Mouse (Mus musculus): ENCODE measurements around the gene Mbl2. TPM values are rescaled to one million over a fixed set of nuclear protein-coding genes. Genes with fewer than 3 reads are reported as not detected.
"Not testable (repeated sequence)": the region's sequence is repeated elsewhere in the genome, so short reads cannot be mapped to it uniquely, and the experiment has no call there.

The Mbl2 gene
- polyA plus RNA-seq, 1 experiment from 2014 or later = not detected

- not testable (repeated sequence) for H3K9me3 ChIP-seq; H3K4me2 ChIP-seq (replicated peaks); H3K27me3 ChIP-seq; H3K9ac ChIP-seq; H3K4me1 ChIP-seq; H3K4me3 ChIP-seq; H3K36me3 ChIP-seq; H3K27ac ChIP-seq; ATAC-seq (ENCODE audit: insufficient number of reproducible peaks, insufficient read depth, low FRiP score, low TSS enrichment)
- 74% methylated on average over 8 of the region's 8 CpGs for WGBS
Measured at GRCm38 (mm10) chr19:30222593-30222992, 10.1 kb upstream of the Mbl2 start.

DNA sequence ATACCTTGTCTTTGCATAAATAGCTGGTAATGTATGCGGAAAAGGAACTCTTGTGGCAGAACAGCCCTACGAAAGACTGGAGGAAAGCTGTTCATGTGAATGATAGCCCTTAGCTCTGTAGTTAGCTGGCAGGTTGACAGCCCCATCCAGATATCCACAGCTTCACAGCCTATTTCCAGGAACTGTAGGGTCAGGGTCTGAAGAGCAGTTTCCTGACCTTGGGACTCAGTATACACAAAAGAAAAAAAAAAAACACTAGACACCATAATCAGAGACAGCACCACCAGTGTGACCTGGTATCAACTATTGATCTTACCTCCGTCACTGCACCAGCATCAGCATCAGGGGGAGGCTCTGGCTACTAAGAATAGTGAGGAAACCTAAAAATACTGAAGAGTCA lies 3.3 kb upstream of the Mbl2 start:
- no peak for ATAC-seq (ENCODE audit: insufficient number of reproducible peaks, insufficient read depth, low FRiP score, low TSS enrichment)
- WGBS = 83% methylated on average over 3 of the region's 3 CpGs
- H3K9me3 ChIP-seq = no peaks in the 10 kb centered on the region
- H3K4me3 ChIP-seq = no peak overlapping the region
- no peaks in the 10 kb centered on the region for H3K27me3 ChIP-seq
- no peak overlapping the region for H3K4me2 ChIP-seq (replicated peaks)
- H3K36me3 ChIP-seq = no peaks in the 10 kb centered on the region
- H3K4me1 ChIP-seq = no peaks in the 10 kb centered on the region
- H3K27ac ChIP-seq = no peak overlapping the region
- no peak overlapping the region for H3K9ac ChIP-seq

DNA sequence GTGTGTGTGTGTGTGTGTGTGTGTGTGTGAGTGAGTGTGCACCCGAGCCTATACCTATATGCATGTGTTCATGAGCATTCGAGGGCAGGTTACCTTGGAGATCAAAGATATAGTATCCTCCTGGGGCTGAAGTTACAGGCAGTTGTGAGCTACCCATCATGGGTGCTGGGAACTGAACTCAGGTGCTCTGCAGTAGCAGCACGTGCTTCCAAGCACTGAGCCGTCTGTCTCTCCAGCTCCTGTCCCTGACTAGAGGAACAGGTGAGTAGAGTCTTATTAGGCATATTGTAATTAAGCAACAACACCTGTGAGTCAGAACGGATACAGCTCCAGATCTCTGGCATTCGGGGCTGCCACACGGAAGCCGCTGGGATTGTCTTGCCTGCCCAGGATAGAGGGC lies 1.7 kb downstream of the Mbl2 start:
- Histone ChIP-seq H3K9me3 (no peaks in the 10 kb centered on the region), H3K27ac (no peak overlapping the region), H3K4me3 (no peak overlapping the region), H3K27me3 (no peaks in the 10 kb centered on the region), H3K4me1 (no peaks in the 10 kb centered on the region), H3K36me3 (no peaks in the 10 kb centered on the region), H3K4me2 (replicated peaks) (no peak overlapping the region), H3K9ac (no peak overlapping the region)
- WGBS = 81% methylated on average over 8 of the region's 8 CpGs
- ATAC-seq (ENCODE audit: insufficient number of reproducible peaks, insufficient read depth, low FRiP score, low TSS enrichment) = no peak

GRCm38 (mm10) chr19:30247359-30247758 lies 14.6 kb downstream of the Mbl2 start:
- H3K4me2 ChIP-seq (replicated peaks) = no peak overlapping the region
- no peaks in the 10 kb centered on the region for H3K4me1 ChIP-seq
- H3K36me3 ChIP-seq = no peaks in the 10 kb centered on the region
- H3K4me3 ChIP-seq = no peak overlapping the region
- H3K27ac ChIP-seq = no peak overlapping the region
- H3K9ac ChIP-seq = no peak overlapping the region
- 15% methylated on average over 11 of the region's 11 CpGs for WGBS
- no peaks in the 10 kb centered on the region for H3K9me3 ChIP-seq
- no peaks in the 10 kb centered on the region for H3K27me3 ChIP-seq
- no peak for ATAC-seq (ENCODE audit: insufficient number of reproducible peaks, insufficient read depth, low FRiP score, low TSS enrichment)

GRCm38 (mm10) chr19:30248822-30249221 lies 16.1 kb downstream of the Mbl2 start:
- Histone ChIP-seq H3K4me2 (replicated peaks) (no peak overlapping the region), H3K9me3 (no peaks in the 10 kb centered on the region), H3K27ac (no peak overlapping the region), H3K4me1 (no peaks in the 10 kb centered on the region), H3K9ac (no peak overlapping the region), H3K36me3 (no peaks in the 10 kb centered on the region), H3K27me3 (no peaks in the 10 kb centered on the region), H3K4me3 (no peak overlapping the region)
- no peak for ATAC-seq (ENCODE audit: insufficient number of reproducible peaks, insufficient read depth, low FRiP score, low TSS enrichment)
- WGBS = 7% methylated on average over 8 of the region's 8 CpGs

DNA sequence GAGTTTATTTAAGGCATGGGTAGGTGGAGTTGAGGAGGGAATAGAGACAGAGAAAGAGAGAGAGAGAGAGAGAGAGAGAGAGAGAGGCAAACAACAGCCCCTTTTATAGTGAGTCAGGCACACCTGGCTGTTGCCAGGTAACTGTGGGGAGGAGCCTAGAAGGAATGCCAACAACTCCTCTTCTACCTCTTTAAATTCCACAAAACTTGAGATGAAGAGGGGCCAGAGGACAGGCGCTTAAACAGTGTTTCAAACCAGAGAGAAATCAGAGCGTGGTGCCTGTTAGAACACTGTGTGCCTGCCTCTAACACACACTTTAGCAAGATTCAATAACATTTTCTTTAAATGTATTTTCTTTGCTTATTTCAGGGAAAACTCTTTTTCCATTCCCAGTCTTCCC lies 19.5 kb downstream of the Mbl2 start:
- H3K4me1 ChIP-seq = no peaks in the 10 kb centered on the region; the same call in 1 of the 2 replicates
- WGBS = 71% methylated on average over 2 of the region's 2 CpGs
- no peak overlapping the region for H3K27ac ChIP-seq
- no peaks in the 10 kb centered on the region for H3K27me3 ChIP-seq
- H3K9ac ChIP-seq = no peak overlapping the region
- no peak for ATAC-seq (ENCODE audit: insufficient number of reproducible peaks, insufficient read depth, low FRiP score, low TSS enrichment)
- no peaks in the 10 kb centered on the region for H3K36me3 ChIP-seq
- no peak overlapping the region for H3K4me3 ChIP-seq
- no peak overlapping the region for H3K4me2 ChIP-seq (replicated peaks)
- H3K9me3 ChIP-seq = no peaks in the 10 kb centered on the region

- Histone ChIP-seq H3K27ac (no peak overlapping the region), H3K4me3 (no peak overlapping the region), H3K4me2 (replicated peaks) (no peak overlapping the region), H3K36me3 (no peaks in the 10 kb centered on the region), H3K4me1 (no peaks in the 10 kb centered on the region; the same call in 1 of the 2 replicates), H3K9ac (no peak overlapping the region), H3K27me3 (no peaks in the 10 kb centered on the region), H3K9me3 (no peaks in the 10 kb centered on the region)
- WGBS = 23% methylated on average over 6 of the region's 6 CpGs
- no peak for ATAC-seq (ENCODE audit: insufficient number of reproducible peaks, insufficient read depth, low FRiP score, low TSS enrichment)
Measured at GRCm38 (mm10) chr19:30256339-30256738, 23.6 kb downstream of the Mbl2 start.

GRCm38 (mm10) chr19:30281125-30281524 lies 48.4 kb downstream of the Mbl2 start:
- 58% methylated on average over 5 of the region's 5 CpGs for WGBS
- H3K4me1 ChIP-seq = no peaks in the 10 kb centered on the region
- H3K4me2 ChIP-seq (replicated peaks) = no peak overlapping the region
- no peak overlapping the region for H3K9ac ChIP-seq
- H3K9me3 ChIP-seq = no peaks in the 10 kb centered on the region
- no peak overlapping the region for H3K4me3 ChIP-seq
- no peak for ATAC-seq (ENCODE audit: insufficient number of reproducible peaks, insufficient read depth, low FRiP score, low TSS enrichment)
- H3K27me3 ChIP-seq = no peaks in the 10 kb centered on the region
- no peaks in the 10 kb centered on the region for H3K36me3 ChIP-seq
- H3K27ac ChIP-seq = no peak overlapping the region

DNA sequence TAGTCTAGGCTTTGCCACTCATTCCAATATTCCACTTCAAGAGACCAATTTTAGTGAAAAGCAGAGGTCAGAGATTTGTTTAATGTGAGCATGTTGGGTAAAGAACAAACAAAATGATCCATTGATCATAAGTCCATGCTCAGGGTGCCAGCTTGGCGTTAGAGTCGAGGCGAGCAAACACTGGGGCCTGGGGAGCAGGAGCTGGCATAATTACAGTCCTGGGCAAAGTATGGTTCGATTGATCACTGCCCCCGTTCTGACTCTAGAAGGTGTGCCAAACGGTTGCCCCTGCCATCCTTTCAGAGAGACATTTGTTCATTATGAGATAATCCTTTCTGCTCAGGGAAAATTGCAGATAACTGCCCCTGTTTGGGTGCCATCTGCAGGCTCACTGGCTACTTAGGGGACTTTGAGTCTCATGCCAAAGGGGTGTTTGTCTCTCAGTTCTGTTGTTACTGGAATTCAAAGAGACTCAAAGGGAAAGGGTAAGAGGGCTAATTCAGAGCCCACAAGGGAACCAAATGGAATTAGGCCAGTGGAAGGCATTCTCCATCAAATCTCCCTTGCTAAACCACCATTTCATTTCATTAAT lies 55.3 kb downstream of the Mbl2 start:
- H3K4me2 ChIP-seq (replicated peaks) = no peak overlapping the region
- no peaks in the 10 kb centered on the region for H3K36me3 ChIP-seq
- H3K4me3 ChIP-seq = no peak overlapping the region
- no peaks in the 10 kb centered on the region for H3K4me1 ChIP-seq
- no peaks in the 10 kb centered on the region for H3K27me3 ChIP-seq
- H3K27ac ChIP-seq = no peak overlapping the region
- no peaks in the 10 kb centered on the region for H3K9me3 ChIP-seq
- WGBS = 86% methylated on average over 6 of the region's 6 CpGs
- no peak for ATAC-seq (ENCODE audit: insufficient number of reproducible peaks, insufficient read depth, low FRiP score, low TSS enrichment)
- H3K9ac ChIP-seq = no peak overlapping the region

Small RNA genes lying within 50 kb of the gene (microRNA-seq; reads per million reads assigned to microRNA genes)
- not detected for gene Gm24108

Other genes starting within 250 kb of the Mbl2 start
- not detected in 2 replicates for gene Trpd52l3, start 229.2 kb upstream of the Mbl2 start, polyA plus RNA-seq (2016; fragmentation: Nextera tagmentation; extraction: Ambion mirVana)
- gene Uhrf2, start 202.4 kb upstream of the Mbl2 start, polyA plus RNA-seq (2016; fragmentation: Nextera tagmentation; extraction: Ambion mirVana) = 100.0 and 102 TPM in 2 replicates
- gene Gldc, start 57.5 kb upstream of the Mbl2 start, polyA plus RNA-seq (2016; fragmentation: Nextera tagmentation; extraction: Ambion mirVana) = 8.1 and 9.2 TPM in 2 replicates